Mouse (Mus musculus): ENCODE measurements around the gene Ccnb1ip1. TPM values are rescaled to one million over a fixed set of nuclear protein-coding genes. Genes with fewer than 3 reads are reported as not detected.

Gene Ccnb1ip1
- polyA plus RNA-seq, 1 experiment from 2014 or later: not detected

GRCm38 (mm10) chr14:50758416-50759085 lies 49.0 kb downstream of the Ccnb1ip1 start:
- Histone ChIP-seq H3K4me2 (no peak overlapping the region), H3K4me3 (ENCODE audit: low read depth, low read length) (no peak overlapping the region), H3K9me3 (ENCODE audit: control insufficient read depth, low read length) (no peaks in the 10 kb centered on the region), H3K9ac (ENCODE audit: low read depth, low read length) (no peak overlapping the region), H3K27ac (ENCODE audit: low read depth, low read length) (no peak overlapping the region), H3K27me3 (replicated peaks; ENCODE audit: control insufficient read depth, insufficient read depth, low read length) (no peaks in the 10 kb centered on the region), H3K36me3 (ENCODE audit: control insufficient read depth, insufficient read depth, low read length) (no peaks in the 10 kb centered on the region), H3K4me1 (replicated peaks; ENCODE audit: control insufficient read depth, insufficient read depth, low read length) (no peaks in the 10 kb centered on the region)
- WGBS: 70% methylated on average over 5 of the region's 5 CpGs
- DNase-seq (ENCODE audit: low spot score) (no peak), ATAC-seq (replicated peaks; ENCODE audit: low FRiP score) (no peak)

GRCm38 (mm10) chr14:50744994-50745393 lies 62.5 kb downstream of the Ccnb1ip1 start, which contains the start of gene Olfr749:
Gene Olfr749 (minus strand): TSS chr14:50745094.
- H3K9me3 ChIP-seq (ENCODE audit: control insufficient read depth, low read length): no peaks in the 10 kb centered on the region
- ATAC-seq (replicated peaks; ENCODE audit: low FRiP score) (no peak), DNase-seq (ENCODE audit: low spot score) (no peak)
- H3K27me3 ChIP-seq (replicated peaks; ENCODE audit: control insufficient read depth, insufficient read depth, low read length): no peaks in the 10 kb centered on the region
- no peak within 1 kb of the TSS for H3K27ac ChIP-seq (ENCODE audit: low read depth, low read length)
- no peak within 1 kb of the TSS for H3K9ac ChIP-seq (ENCODE audit: low read depth, low read length)
- H3K36me3 ChIP-seq (ENCODE audit: control insufficient read depth, insufficient read depth, low read length): no peaks in the 10 kb centered on the region
- H3K4me1 ChIP-seq (replicated peaks; ENCODE audit: control insufficient read depth, insufficient read depth, low read length): no peaks in the 10 kb centered on the region
- H3K4me3 ChIP-seq (ENCODE audit: low read depth, low read length): no peak within 1 kb of the TSS
- no peak within 1 kb of the TSS for H3K4me2 ChIP-seq

- H3K4me1 ChIP-seq (replicated peaks; ENCODE audit: control insufficient read depth, insufficient read depth, low read length): no peaks in the 10 kb centered on the region
- no peak overlapping the region for H3K4me3 ChIP-seq (ENCODE audit: low read depth, low read length)
- H3K36me3 ChIP-seq (ENCODE audit: control insufficient read depth, insufficient read depth, low read length): no peaks in the 10 kb centered on the region
- no peaks in the 10 kb centered on the region for H3K27me3 ChIP-seq (replicated peaks; ENCODE audit: control insufficient read depth, insufficient read depth, low read length)
- H3K9me3 ChIP-seq (ENCODE audit: control insufficient read depth, low read length): no peaks in the 10 kb centered on the region
- no peak overlapping the region for H3K27ac ChIP-seq (ENCODE audit: low read depth, low read length)
- H3K9ac ChIP-seq (ENCODE audit: low read depth, low read length): no peak overlapping the region
- no peak for ATAC-seq (replicated peaks; ENCODE audit: low FRiP score)
- WGBS: 70% methylated on average over 2 of the region's 2 CpGs
- DNase-seq (ENCODE audit: low spot score): no peak
- no peak overlapping the region for H3K4me2 ChIP-seq
Observed at GRCm38 (mm10) chr14:50741584-50741983, 65.9 kb downstream of the Ccnb1ip1 start.

GRCm38 (mm10) chr14:50740334-50740733 lies 67.2 kb downstream of the Ccnb1ip1 start:
- H3K27me3 ChIP-seq (replicated peaks; ENCODE audit: control insufficient read depth, insufficient read depth, low read length): no peaks in the 10 kb centered on the region
- H3K4me3 ChIP-seq (ENCODE audit: low read depth, low read length): no peak overlapping the region
- no peaks in the 10 kb centered on the region for H3K9me3 ChIP-seq (ENCODE audit: control insufficient read depth, low read length)
- no peak overlapping the region for H3K4me2 ChIP-seq
- H3K9ac ChIP-seq (ENCODE audit: low read depth, low read length): no peak overlapping the region
- H3K36me3 ChIP-seq (ENCODE audit: control insufficient read depth, insufficient read depth, low read length): no peaks in the 10 kb centered on the region
- no peak for DNase-seq (ENCODE audit: low spot score)
- H3K4me1 ChIP-seq (replicated peaks; ENCODE audit: control insufficient read depth, insufficient read depth, low read length): no peaks in the 10 kb centered on the region
- ATAC-seq (replicated peaks; ENCODE audit: low FRiP score): no peak
- H3K27ac ChIP-seq (ENCODE audit: low read depth, low read length): no peak overlapping the region
- 49% methylated on average over 2 of the region's 2 CpGs for WGBS

Other genes starting within 250 kb of the Ccnb1ip1 start
- not detected in 2 replicates for gene Olfr744, start 192.9 kb downstream of the Ccnb1ip1 start, polyA plus RNA-seq (2014; fragmentation: Nextera tagmentation; extraction: Ambion mirVana)
- not detected in 2 replicates for gene Olfr745, start 168.3 kb downstream of the Ccnb1ip1 start, polyA plus RNA-seq (2014; fragmentation: Nextera tagmentation; extraction: Ambion mirVana)
- gene Olfr746, start 160.6 kb downstream of the Ccnb1ip1 start, polyA plus RNA-seq (2014; fragmentation: Nextera tagmentation; extraction: Ambion mirVana): not detected in 2 replicates
- not detected in 2 replicates for gene Olfr747, start 114.5 kb downstream of the Ccnb1ip1 start, polyA plus RNA-seq (2014; fragmentation: Nextera tagmentation; extraction: Ambion mirVana)
- gene Olfr748, start 100.4 kb downstream of the Ccnb1ip1 start, polyA plus RNA-seq (2014; fragmentation: Nextera tagmentation; extraction: Ambion mirVana): not detected in 2 replicates
- gene Olfr749, start 62.6 kb downstream of the Ccnb1ip1 start, polyA plus RNA-seq (2014; fragmentation: Nextera tagmentation; extraction: Ambion mirVana): not detected in 2 replicates
- 43.5 and 44.6 TPM in 2 replicates for gene Ttc5, start 22.2 kb downstream of the Ccnb1ip1 start, polyA plus RNA-seq (2014; fragmentation: Nextera tagmentation; extraction: Ambion mirVana)
- 76.7 and 77.5 TPM in 2 replicates for gene Parp2, start 109 bp upstream of the Ccnb1ip1 start, polyA plus RNA-seq (2014; fragmentation: Nextera tagmentation; extraction: Ambion mirVana)
- gene Tep1, start 62.8 kb upstream of the Ccnb1ip1 start, polyA plus RNA-seq (2014; fragmentation: Nextera tagmentation; extraction: Ambion mirVana): 4.6 and 5.5 TPM in 2 replicates
- gene Klhl33, start 89.8 kb upstream of the Ccnb1ip1 start, polyA plus RNA-seq (2014; fragmentation: Nextera tagmentation; extraction: Ambion mirVana): 0.34 and 0.47 TPM in 2 replicates
- 116 and 119 TPM in 2 replicates for gene Osgep, start 117.2 kb upstream of the Ccnb1ip1 start, polyA plus RNA-seq (2014; fragmentation: Nextera tagmentation; extraction: Ambion mirVana)
- gene Apex1, start 117.2 kb upstream of the Ccnb1ip1 start, polyA plus RNA-seq (2014; fragmentation: Nextera tagmentation; extraction: Ambion mirVana): 251 and 267 TPM in 2 replicates
- 36.9 and 42.2 TPM in 2 replicates for gene Pip4p1, start 123.1 kb upstream of the Ccnb1ip1 start, polyA plus RNA-seq (2014; fragmentation: Nextera tagmentation; extraction: Ambion mirVana)
- 86.7 and 87.7 TPM in 2 replicates for gene Pnp, start 123.3 kb upstream of the Ccnb1ip1 start, polyA plus RNA-seq (2014; fragmentation: Nextera tagmentation; extraction: Ambion mirVana)
- gene Gm49342, start 136.8 kb upstream of the Ccnb1ip1 start, polyA plus RNA-seq (2014; fragmentation: Nextera tagmentation; extraction: Ambion mirVana): not detected in 2 replicates
- 2.8 and 2.9 TPM in 2 replicates for gene Pnp2, start 148.3 kb upstream of the Ccnb1ip1 start, polyA plus RNA-seq (2014; fragmentation: Nextera tagmentation; extraction: Ambion mirVana)
- gene Rnase10, start 200.0 kb upstream of the Ccnb1ip1 start, polyA plus RNA-seq (2014; fragmentation: Nextera tagmentation; extraction: Ambion mirVana): not detected in 2 replicates
- not detected in 2 replicates for gene Rnase9, start 234.1 kb upstream of the Ccnb1ip1 start, polyA plus RNA-seq (2014; fragmentation: Nextera tagmentation; extraction: Ambion mirVana)
- not detected in 2 replicates for gene Rnase11, start 242.4 kb upstream of the Ccnb1ip1 start, polyA plus RNA-seq (2014; fragmentation: Nextera tagmentation; extraction: Ambion mirVana)
- 1.4 and 1.6 TPM in 2 replicates for gene Rnase12, start 249.9 kb upstream of the Ccnb1ip1 start, polyA plus RNA-seq (2014; fragmentation: Nextera tagmentation; extraction: Ambion mirVana)

Measured in liver, embryonic 11.5 days (tissue).